9 mouse cellular contexts compared by ENCODE assay signal in genomic region chr6:134037960-134038359, GRCm38 (mm10). TPM values are rescaled to one million over a fixed set of nuclear protein-coding genes. Genes with fewer than 3 reads are reported as not detected.
DNase-seq lines count a peak whose midpoint lies in the region; ATAC-seq and TF ChIP-seq lines count a peak whose summit lies in the region.
"Had no signal": no experiment of that assay in that cellular context is flagged by ENCODE, and none has a peak within 500 bp of the region (broad histone marks: within the 10 kb centered on the region; RNA-seq: fewer than 3 reads in every experiment).

No protein-coding gene starts in this region.

- H3K4me1 ChIP-seq in heart, embryonic 11.5 days (ENCODE audit: control insufficient read depth, insufficient read depth, low read length), result peaks cover 52% of the 10 kb centered on the region
- peaks cover 2 to 61% of the 10 kb centered on the region in 2 experiments; a peak in 3 of 4 replicates for H3K4me1 ChIP-seq in CH12.LX (ENCODE audit: control insufficient read depth in 1 of 2, insufficient read depth in 2 of 2)
- peaks cover 14% of the 10 kb centered on the region; the same call in 1 of the 2 replicates for H3K4me1 ChIP-seq in forebrain, postnatal 0 days (ENCODE audit: insufficient read depth)
- H3K4me1 ChIP-seq in liver, postnatal 0 days (ENCODE audit: insufficient read depth), result peaks cover 31% of the 10 kb centered on the region

- in situ Hi-C loops in CH12.LX (cut with MboI; ENCODE audit: low pct_ligation_motif_present, low pct_unique_long_range_greater_than_20kb, low sequenced_read_pairs), result loop anchor here (25.0 kb wide), 1 partner anchor 174 kb away; no protein-coding TSS in a partner anchor

- TF ChIP-seq POLR2A in CH12.LX (IDR thresholded peaks at IDR 0.05; ENCODE audit: low read depth, low read length), result no peak

- no peak for TF ChIP-seq RAD21 in CH12.LX (IDR thresholded peaks at IDR 0.05; ENCODE audit: low read depth, low read length)

- peaks cover 36% of the 10 kb centered on the region for H3K79me2 ChIP-seq in CH12.LX (replicated peaks; ENCODE audit: control insufficient read depth, extremely low read depth, insufficient read depth, poor library complexity, severe bottlenecking)

- no peaks in the 10 kb centered on the region for H3K36me3 ChIP-seq in heart, embryonic 11.5 days (ENCODE audit: control insufficient read depth, insufficient read depth, low read length)
- peaks cover 0 to 30% of the 10 kb centered on the region in 2 experiments for H3K36me3 ChIP-seq in CH12.LX (replicated peaks in 1 of 2; ENCODE audit: control insufficient read depth in 1 of 2, insufficient read depth in 1 of 2, low read length in 1 of 2)
- H3K36me3 ChIP-seq in forebrain, postnatal 0 days (ENCODE audit: insufficient read depth), result no peaks in the 10 kb centered on the region
- no peaks in the 10 kb centered on the region for H3K36me3 ChIP-seq in liver, postnatal 0 days (replicated peaks; ENCODE audit: insufficient read depth, low read length)

- no peak for TF ChIP-seq CTCF in CH12.LX (conservative IDR thresholded peaks at IDR 0.05 in 1 of 2, IDR thresholded peaks at IDR 0.05 in 1 of 2; ENCODE audit: low read depth in 2 of 2, low read length in 2 of 2)
- TF ChIP-seq CTCF in forebrain, postnatal 0 days (IDR thresholded peaks at IDR 0.05; ENCODE audit: low read depth), result no peak
- no peak for TF ChIP-seq CTCF in liver, postnatal 0 days (IDR thresholded peaks at IDR 0.05; ENCODE audit: low read depth)

- peak overlapping the region; percentile 56; the same call in 1 of the 2 replicates for H3K9ac ChIP-seq in heart, embryonic 11.5 days (ENCODE audit: low read depth, low read length)
- H3K9ac ChIP-seq in CH12.LX (ENCODE audit: insufficient read depth, low read depth), result no peak overlapping the region
- H3K9ac ChIP-seq in forebrain, postnatal 0 days, result no peak overlapping the region
- no peak overlapping the region; the same call in 1 of the 2 replicates for H3K9ac ChIP-seq in liver, postnatal 0 days (replicated peaks)

- TF ChIP-seq EP300 in CH12.LX (IDR thresholded peaks at IDR 0.05; ENCODE audit: low read length), result no peak
- TF ChIP-seq EP300 in liver, postnatal 0 days (IDR thresholded peaks at IDR 0.05; ENCODE audit: low read depth), result no peak

- peak overlapping the region; percentile 79 for H3K4me2 ChIP-seq in heart, embryonic 11.5 days
- H3K4me2 ChIP-seq in CH12.LX (ENCODE audit: insufficient read depth, low read depth, poor library complexity, severe bottlenecking), result no peak overlapping the region
- H3K4me2 ChIP-seq in forebrain, postnatal 0 days (ENCODE audit: low read depth), result peak overlapping the region; percentile 75
- peak overlapping the region; percentile 77 for H3K4me2 ChIP-seq in liver, postnatal 0 days (ENCODE audit: low read depth, low read length)

- H3K27me3 ChIP-seq in heart, embryonic 11.5 days (ENCODE audit: control insufficient read depth, insufficient read depth, low read length), result no peaks in the 10 kb centered on the region
- H3K27me3 ChIP-seq in CH12.LX (replicated peaks), result no peaks in the 10 kb centered on the region
- no peaks in the 10 kb centered on the region for H3K27me3 ChIP-seq in forebrain, postnatal 0 days (ENCODE audit: insufficient read depth, low read length)
- H3K27me3 ChIP-seq in liver, postnatal 0 days (ENCODE audit: insufficient read depth, low read length), result no peaks in the 10 kb centered on the region

- ATAC-seq in heart, embryonic 11.5 days (replicated peaks; ENCODE audit: insufficient number of reproducible peaks, low FRiP score, low TSS enrichment), result no peak
- no peak for ATAC-seq in forebrain, postnatal 0 days
- no peak for ATAC-seq in liver, postnatal 0 days

- no peaks in the 10 kb centered on the region for H3K9me3 ChIP-seq in heart, embryonic 11.5 days (replicated peaks; ENCODE audit: control insufficient read depth, low read length)
- no peaks in the 10 kb centered on the region for H3K9me3 ChIP-seq in CH12.LX (replicated peaks; ENCODE audit: low read length)
- no peaks in the 10 kb centered on the region for H3K9me3 ChIP-seq in forebrain, postnatal 0 days (ENCODE audit: low read length)
- no peaks in the 10 kb centered on the region for H3K9me3 ChIP-seq in liver, postnatal 0 days (ENCODE audit: low read length)

- H3K4me3 ChIP-seq in heart, embryonic 11.5 days (ENCODE audit: low read depth, low read length), result peak overlapping the region; percentile 76
- H3K4me3 ChIP-seq in CH12.LX (replicated peaks in 1 of 3; ENCODE audit: low read depth in 2 of 3, low read length in 2 of 3, poor library complexity in 1 of 3), result peak overlapping the region in 2 of 3 experiments; percentile 83 to 91
- H3K4me3 ChIP-seq in forebrain, postnatal 0 days (ENCODE audit: low read depth, low read length), result 0 out of 2 replicates have a peak overlapping the region, but pooled peaks have one; percentile 53
- H3K4me3 ChIP-seq in liver, postnatal 0 days (ENCODE audit: low read depth, low read length), result peak overlapping the region; percentile 70; the same call in 1 of the 2 replicates

- 19% methylated on average over 10 of the region's 10 CpGs for WGBS in heart, embryonic 11.5 days (ENCODE audit: insufficient replicate concordance)
- WGBS in forebrain, postnatal 0 days, result 28% methylated on average over 10 of the region's 10 CpGs
- 33% methylated on average over 10 of the region's 10 CpGs for WGBS in liver, postnatal 0 days (ENCODE audit: insufficient replicate concordance)

- dilution Hi-C loops in CH12.LX (cut with MboI; ENCODE audit: extremely low pct_ligation_motif_present, extremely low pct_unique_long_range_greater_than_20kb, low sequenced_read_pairs), result no loop called here

- no peak for DNase-seq in heart, adult 9 months (ENCODE audit: low spot score in 2 of 2)
- DNase-seq in CH12.LX (ENCODE audit: extremely low read depth), result no peak
- no peak for DNase-seq in forebrain, postnatal 0 days
- no peak for DNase-seq in liver, postnatal 0 days
- DNase-seq in left cerebral cortex, adult 18-20 months (ENCODE audit: low spot score in 2 of 2), result no peak
- DNase-seq in thymus, postnatal 36 days, result no peak
- no peak for DNase-seq in ovary, postnatal 10 days (ENCODE audit: low spot score)
- DNase-seq: adrenal gland, postnatal 14 days had no signal

- H3K27ac ChIP-seq in heart, embryonic 11.5 days (ENCODE audit: low read depth, low read length), result no peak overlapping the region
- no peak overlapping the region for H3K27ac ChIP-seq in CH12.LX (ENCODE audit: insufficient read depth, low read depth)
- no peak overlapping the region for H3K27ac ChIP-seq in forebrain, postnatal 0 days (ENCODE audit: low read depth, low read length)
- H3K27ac ChIP-seq in liver, postnatal 0 days (ENCODE audit: low read depth), result no peak overlapping the region

TF ChIP-seq in CH12.LX, 34 proteins besides CTCF, POLR2A, EP300 and RAD21:
- TF ChIP-seq KAT2A (IDR thresholded peaks at IDR 0.05; ENCODE audit: insufficient replicate concordance, low read length), result no peak
- no peak for TF ChIP-seq ZKSCAN1 (IDR thresholded peaks at IDR 0.05; ENCODE audit: borderline replicate concordance, low read depth, low read length)
- TF ChIP-seq ETS1 (conservative IDR thresholded peaks at IDR 0.05; ENCODE audit: low read depth, low read length), result no peak
- no peak for TF ChIP-seq BHLHE40 (IDR thresholded peaks at IDR 0.05; ENCODE audit: low read depth, low read length)
- no peak for TF ChIP-seq RCOR1 (conservative IDR thresholded peaks at IDR 0.05; ENCODE audit: low read depth, low read length)
- TF ChIP-seq USF2 (conservative IDR thresholded peaks at IDR 0.05; ENCODE audit: low read depth, low read length), result no peak
- no peak for TF ChIP-seq TBP (conservative IDR thresholded peaks at IDR 0.05; ENCODE audit: low read depth, low read length)
- TF ChIP-seq TCF12 (IDR thresholded peaks at IDR 0.05; ENCODE audit: low read depth, low read length), result no peak
- no peak for TF ChIP-seq HCFC1 (IDR thresholded peaks at IDR 0.05; ENCODE audit: low read depth, low read length)
- no peak for TF ChIP-seq CHD1 (IDR thresholded peaks at IDR 0.05; ENCODE audit: low read depth, low read length)
- TF ChIP-seq MXI1 (IDR thresholded peaks at IDR 0.05; ENCODE audit: low read depth, low read length), result no peak
- no peak for TF ChIP-seq USF1 (IDR thresholded peaks at IDR 0.05; ENCODE audit: low read depth, low read length)
- no peak for TF ChIP-seq MAFK (IDR thresholded peaks at IDR 0.05; ENCODE audit: insufficient replicate concordance, low read length)
- TF ChIP-seq CHD2 (IDR thresholded peaks at IDR 0.05; ENCODE audit: low read length), result no peak
- TF ChIP-seq ELF1 (IDR thresholded peaks at IDR 0.05; ENCODE audit: low read depth, low read length), result no peak
- no peak for TF ChIP-seq ZMIZ1 (IDR thresholded peaks at IDR 0.05; ENCODE audit: low read depth, low read length)
- TF ChIP-seq GABPA (IDR thresholded peaks at IDR 0.05; ENCODE audit: insufficient replicate concordance, low read depth, low read length), result no peak
- TF ChIP-seq E2F4 (IDR thresholded peaks at IDR 0.05; ENCODE audit: insufficient replicate concordance, low read depth, low read length), result no peak

RNA-seq across cellular contexts. Expression of gene Etv6, which starts 2.5 kb away (rescaled TPM):
- polyA plus RNA-seq in heart, embryonic 11.5 days (2014; fragmentation: Nextera tagmentation; extraction: Ambion mirVana), result 16.0 and 17.9 TPM in 2 replicates
- total RNA-seq in CH12.LX (2012; rRNA removed) (7.1 and 7.6 TPM in 2 replicates), CH12.LX (2014; rRNA removed) (8.1 and 10.1 TPM in 2 replicates)
- polyA plus RNA-seq in CH12.LX (2012; ENCODE audit: insufficient read length, low read depth), result 25.3 and 29.5 TPM in 2 replicates
- total RNA-seq in forebrain, postnatal 0 days (2014; rRNA removed), result 7.1 TPM in 2 replicates
- 3.0 and 3.3 TPM in 2 replicates for polyA plus RNA-seq in forebrain, postnatal 0 days (2015; fragmentation: Nextera tagmentation; extraction: Ambion mirVana)
- 2.6 and 2.7 TPM in 2 replicates for polyA plus RNA-seq in liver, postnatal 0 days (2015; fragmentation: Nextera tagmentation; extraction: Ambion mirVana)
- 10 to 100 TPM; 15.3 to 18.6 TPM for total RNA-seq in left cerebral cortex, adult 18-20 months (2021)
